Mouse (Mus musculus) fibroblast of lung, adult 2 months (primary cell): ENCODE results near the gene Rad9b.
"Not testable (repeated sequence)": the region's sequence is repeated elsewhere in the genome, so short reads cannot be mapped to it uniquely, and the experiment has no call there.

Experiments used
- DNase-seq: peaks from one replicate; pipeline ENCODE4 v3.0.0-alpha.2; 2011; ENCODE audit warnings: low read depth

The Rad9b gene

GRCm38 (mm10) chr5:122371591-122372191 is 17.7 kb upstream of the Rad9b start, which contains the start of gene Gpn3:
Gene Gpn3, plus strand, starts transcription at chr5:122371876.
- no peak for DNase-seq

- DNase-seq = no peak
Measured at GRCm38 (mm10) chr5:122354492-122355067, 547 bp upstream of the Rad9b start.

GRCm38 (mm10) chr5:122345777-122346176 is 8.3 kb downstream of the Rad9b start:
- DNase-seq = no peak

- no peak for DNase-seq
Measured at GRCm38 (mm10) chr5:122344260-122344659, 9.8 kb downstream of the Rad9b start.

GRCm38 (mm10) chr5:122343768-122344167 is 10.3 kb downstream of the Rad9b start:
- DNase-seq = no peak

DNA sequence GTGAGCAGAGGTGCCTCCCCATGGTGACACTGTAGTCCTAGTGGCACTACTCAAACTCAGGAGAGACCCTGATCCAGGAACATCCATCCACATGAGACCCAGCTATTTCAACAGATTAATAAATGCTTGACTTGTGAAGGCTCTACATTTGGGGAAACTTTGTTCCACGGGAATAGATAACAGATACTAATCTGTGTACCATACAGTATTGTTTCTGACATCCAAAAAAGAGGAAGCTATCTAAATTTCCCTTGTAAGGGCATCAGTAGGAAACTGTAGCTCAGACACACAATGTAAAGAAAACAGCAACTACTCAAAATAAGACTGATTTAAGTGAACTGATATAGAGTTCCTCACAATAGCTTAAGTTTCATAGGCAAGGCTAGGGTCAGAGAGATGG is 11.2 kb downstream of the Rad9b start:
- no peak for DNase-seq

GRCm38 (mm10) chr5:122336554-122337294 is 17.3 kb downstream of the Rad9b start:
- no peak for DNase-seq

- no peak for DNase-seq
Measured at GRCm38 (mm10) chr5:122334682-122335081, 19.4 kb downstream of the Rad9b start.

- DNase-seq = no peak
Measured at GRCm38 (mm10) chr5:122330269-122330668, 23.8 kb downstream of the Rad9b start.

GRCm38 (mm10) chr5:122327283-122327682 is 26.8 kb downstream of the Rad9b start:
- no peak for DNase-seq

- no peak for DNase-seq
Measured at GRCm38 (mm10) chr5:122325477-122325876, 28.6 kb downstream of the Rad9b start.

DNA sequence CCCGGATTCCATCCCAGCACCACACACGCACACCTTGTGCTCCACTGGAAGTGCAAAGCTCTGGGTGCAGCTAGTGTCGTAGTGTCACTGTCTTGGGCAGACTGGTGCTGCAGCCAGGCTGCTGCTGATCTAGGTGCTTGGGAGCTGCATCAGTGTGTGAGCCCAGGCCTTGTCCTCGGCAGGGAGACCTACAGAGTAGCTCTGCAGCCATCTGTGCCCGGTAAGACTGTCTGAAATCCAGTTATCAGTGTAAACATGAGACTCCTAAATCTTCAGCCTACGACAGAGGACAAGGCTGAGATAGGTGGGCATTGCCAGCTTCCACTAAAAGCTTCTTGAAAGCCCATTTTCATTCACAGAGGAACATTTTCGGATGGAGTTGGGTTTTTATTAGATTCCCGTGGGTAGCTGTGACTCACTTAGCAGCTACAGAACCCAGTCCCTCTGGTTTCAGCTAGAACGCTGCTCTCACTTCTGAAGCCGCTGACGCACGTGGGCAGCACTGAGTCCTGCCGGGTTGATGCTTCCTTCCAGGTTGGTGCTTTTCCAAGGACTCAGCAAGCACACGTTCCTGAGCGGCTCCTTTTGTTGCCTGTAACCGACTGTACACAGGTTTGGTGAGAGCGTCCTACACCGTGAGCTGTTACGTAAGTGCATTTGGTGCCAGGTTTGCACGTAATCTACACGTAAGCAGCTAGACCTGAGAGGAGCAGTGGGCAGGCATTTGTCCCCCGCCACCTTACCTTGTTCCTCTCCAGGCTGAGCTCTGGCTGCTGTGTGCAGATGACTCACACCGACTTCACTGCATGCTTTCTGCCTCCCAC is 29.2 kb downstream of the Rad9b start:
- peak; percentile 80 for DNase-seq

GRCm38 (mm10) chr5:122323523-122323922 is 30.5 kb downstream of the Rad9b start:
- no peak for DNase-seq

- DNase-seq = peak; percentile 79
Measured at GRCm38 (mm10) chr5:122320205-122320781, 33.7 kb downstream of the Rad9b start.

DNA sequence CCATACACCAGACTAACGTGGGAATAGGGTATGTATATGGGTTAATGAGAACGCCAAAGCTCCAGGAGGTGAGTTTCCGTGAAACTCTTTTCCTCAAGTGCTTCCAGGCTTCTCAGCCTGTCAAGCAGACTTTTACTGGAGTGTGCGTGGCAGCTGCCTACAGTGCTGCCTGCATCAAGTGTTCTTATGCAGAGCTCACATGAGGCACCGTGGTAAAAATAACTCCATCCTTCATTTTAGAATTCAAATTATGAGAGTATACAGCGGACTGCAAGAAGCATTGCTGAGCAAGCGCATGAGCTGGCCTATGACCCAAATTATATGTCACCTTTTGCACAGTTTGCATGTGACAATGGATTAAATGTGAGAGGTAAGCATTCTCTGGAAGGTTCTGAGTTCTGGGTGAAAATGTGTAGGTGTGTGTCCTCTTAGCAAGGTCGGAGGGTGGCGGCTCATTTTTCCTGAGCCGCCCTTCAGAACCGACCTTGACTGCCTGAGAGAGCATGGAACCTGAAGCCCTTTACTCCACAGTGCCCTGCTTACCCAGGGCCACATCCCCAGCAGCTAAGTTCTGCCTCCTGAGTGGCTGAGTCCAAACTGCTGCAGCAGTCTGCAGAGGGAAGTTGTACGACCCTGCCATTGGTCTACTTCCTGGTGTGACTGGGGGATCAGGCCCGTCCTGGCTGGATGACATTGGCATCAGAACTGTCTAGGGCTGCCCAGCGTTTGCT is 34.4 kb downstream of the Rad9b start:
- DNase-seq = no peak

DNA sequence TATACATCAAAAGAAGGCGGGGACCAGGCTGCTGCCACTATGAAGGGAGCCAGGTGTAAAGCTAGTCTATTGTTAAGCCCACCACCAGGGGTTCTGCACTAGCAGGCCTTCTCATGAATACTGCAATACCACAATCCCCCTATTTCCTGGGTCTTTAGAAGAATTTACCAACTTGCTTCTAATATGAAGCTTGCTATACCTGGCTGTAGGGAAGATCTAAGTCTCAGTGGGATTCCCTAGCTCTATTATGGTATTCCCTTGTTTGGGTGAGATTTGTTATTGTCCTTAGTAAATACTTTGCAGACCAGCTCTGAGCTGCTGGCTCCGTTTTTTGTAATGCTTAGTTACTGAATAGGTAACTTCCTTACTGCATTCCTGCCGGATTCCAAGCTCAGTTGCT is 35.1 kb downstream of the Rad9b start:
- not testable (repeated sequence) for DNase-seq

DNA sequence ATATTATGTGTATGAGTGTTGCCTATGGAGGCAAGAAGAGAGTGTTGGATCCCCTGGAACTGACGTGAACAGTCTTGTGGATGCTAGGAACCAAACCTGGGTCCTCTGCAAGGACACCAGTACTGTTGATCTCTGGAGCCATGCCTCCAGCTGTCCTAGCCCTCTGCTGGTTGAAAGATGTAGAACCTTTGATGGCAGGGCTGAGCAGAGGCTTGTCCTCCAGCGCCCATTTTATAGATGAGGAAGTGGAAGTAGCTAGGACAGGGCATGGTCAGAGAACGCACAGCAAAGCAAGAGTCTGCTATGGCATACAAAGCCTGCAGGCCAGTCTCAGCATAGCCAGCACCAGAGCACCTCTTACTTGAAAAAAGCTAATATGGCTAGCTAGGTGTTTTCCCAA is 35.9 kb downstream of the Rad9b start:
- no peak for DNase-seq

DNA sequence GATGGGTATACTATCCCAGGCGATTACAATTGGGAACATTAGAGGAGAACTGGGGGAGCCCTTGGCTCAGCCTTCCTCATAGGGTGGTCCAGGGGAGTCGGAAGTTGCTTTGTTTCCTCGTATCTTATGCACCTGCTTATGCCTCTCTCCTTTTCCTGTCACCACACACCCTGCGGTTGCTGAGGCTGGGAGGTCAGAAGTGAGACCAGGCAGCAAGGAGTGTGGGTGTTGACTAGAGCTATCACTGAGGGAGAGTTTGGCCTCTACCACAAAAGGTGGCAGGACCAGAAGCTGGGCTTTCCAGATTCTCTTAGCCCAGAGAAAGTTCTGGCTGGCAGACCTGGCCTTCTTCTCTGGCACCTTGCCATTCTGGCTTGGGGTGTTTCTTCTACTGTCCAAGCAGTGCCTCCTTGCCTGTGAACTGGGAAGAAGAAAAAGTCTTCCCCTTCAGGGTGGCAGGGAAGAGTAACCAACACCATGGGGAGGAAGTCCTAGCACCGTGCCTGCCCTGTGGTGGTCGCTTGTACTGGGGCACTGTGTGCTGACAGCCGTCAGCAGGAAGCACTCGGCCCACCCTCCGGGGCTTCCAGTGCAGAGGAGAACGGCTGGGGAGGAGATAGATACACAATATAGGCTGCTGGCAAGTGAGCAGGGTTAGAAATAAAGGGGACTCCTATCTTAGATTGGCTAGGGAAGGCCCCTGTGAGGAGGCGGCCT is 36.5 kb downstream of the Rad9b start:
- DNase-seq = no peak

GRCm38 (mm10) chr5:122314966-122315667 is 38.9 kb downstream of the Rad9b start:
- peak; percentile 98 for DNase-seq
